Mouse (Mus musculus) 3T3-L1 (cell line): ENCODE results near the gene Rpl36.

Experiments used
- DNase-seq: peaks from one replicate; pipeline ENCODE4 v3.0.0-alpha.2; 2015; ENCODE audit warnings: low read depth, low spot score

The Rpl36 gene

DNA sequence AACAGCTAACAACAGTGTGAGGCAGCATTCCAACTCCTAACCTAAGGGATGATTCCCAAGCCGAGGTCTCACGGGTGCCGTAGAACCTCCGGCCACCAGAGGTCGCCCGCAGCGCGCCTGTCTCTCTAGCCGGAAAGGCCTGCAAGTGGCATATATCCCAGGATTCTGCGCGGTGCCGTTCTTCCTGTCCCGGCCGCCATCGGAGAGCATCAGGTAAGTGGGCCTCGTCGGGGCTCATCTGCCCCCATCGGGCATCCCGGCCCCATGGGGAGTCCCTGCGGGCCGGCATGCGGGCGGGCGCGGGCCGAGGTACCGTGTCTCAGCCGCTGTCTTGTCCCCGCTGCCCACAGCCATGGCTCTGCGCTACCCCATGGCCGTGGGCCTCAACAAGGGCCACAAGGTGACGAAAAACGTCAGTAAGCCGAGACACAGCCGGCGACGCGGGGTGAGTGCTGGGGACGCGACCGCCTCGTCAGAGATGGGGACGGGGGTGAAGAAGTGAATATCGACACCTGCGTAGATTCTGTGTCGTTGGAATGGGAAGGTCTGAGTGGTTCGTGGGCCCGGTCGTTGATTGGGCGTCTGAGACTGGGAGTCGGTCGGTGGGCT is at the start of gene Rpl36:
Gene Rpl36 (plus strand): TSS at position 181 of the 609 bp plus-strand sequence.
- DNase-seq, result peak; percentile 96

DNA sequence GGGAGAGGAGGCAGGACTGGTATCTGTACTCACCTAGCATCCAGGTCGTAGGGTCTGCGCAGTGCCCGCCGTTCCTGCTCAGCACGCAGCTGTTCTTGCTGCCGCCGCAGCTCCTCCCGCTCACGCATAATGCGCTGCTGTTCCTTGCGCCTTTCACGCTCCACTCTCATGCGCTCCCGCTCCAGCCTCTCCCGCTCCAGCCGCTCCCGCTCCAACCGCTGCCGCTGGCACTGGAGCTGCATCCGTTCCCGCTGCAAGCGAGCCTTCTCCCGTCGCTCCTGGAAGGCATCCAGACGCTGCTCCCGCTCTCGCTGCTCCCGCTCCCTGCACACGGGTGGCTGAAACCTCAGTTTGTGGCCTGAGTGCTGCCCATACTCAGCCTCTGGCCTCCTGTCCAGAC is 46.9 kb upstream of the Rpl36 start:
- DNase-seq, result no peak

DNA sequence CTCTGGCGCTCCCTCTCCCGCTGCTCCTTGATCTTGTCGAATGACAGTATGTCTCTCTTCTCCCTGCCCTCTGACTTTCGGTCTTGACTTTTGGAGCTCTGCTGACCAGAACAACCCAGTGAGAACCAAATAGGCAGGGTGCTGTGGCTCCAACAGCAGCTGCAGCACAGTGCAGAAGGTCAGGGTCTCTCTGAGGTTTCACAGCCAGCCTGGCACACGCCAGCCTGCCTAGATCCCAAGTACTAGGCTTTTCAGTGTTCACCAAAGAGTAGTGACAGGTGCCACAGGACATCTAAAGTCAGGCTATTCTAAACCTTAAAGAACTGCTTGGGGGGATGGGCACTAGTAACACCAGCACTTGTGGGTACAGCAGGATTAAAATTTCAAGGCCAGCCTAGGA is 46.3 kb upstream of the Rpl36 start:
- DNase-seq, result no peak

DNA sequence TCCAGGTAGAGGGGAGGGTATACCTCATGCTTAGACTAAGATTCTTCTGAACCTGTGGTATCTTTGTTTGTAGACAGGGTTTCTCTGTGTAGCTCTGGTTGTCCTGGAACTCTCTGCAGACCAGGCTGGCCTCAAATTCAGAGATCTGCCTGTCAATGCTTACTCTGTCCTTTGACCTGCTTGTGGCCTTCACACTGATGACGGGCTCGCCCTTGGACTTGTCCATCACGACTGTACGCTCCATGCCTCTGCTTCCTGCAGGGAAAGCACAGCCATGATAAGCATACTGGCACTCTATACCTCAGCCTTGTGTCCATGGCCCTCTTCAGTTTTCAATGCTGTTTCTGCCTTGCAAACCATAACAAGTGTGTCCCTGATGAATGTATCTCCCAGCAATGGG is 45.8 kb upstream of the Rpl36 start:
- no peak for DNase-seq

DNA sequence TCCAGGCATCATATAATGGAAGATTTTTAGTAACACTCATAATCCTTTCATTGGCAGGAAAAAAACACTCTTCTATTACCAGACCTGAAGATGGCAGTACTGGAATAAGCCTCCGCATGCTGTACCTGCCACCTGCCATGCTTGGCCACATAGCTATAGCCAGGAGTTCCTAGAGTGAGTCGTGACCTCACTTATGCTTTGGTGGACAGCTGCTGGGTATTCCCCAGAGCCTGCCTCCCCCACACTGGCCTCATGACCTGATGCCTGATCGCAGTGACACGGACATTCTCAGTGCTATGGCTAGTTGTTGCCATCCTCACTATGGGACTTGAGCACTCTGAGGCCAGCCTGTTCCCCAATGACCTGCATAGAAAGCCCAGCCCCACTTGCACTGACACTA is 42.9 kb upstream of the Rpl36 start:
- no peak for DNase-seq

DNA sequence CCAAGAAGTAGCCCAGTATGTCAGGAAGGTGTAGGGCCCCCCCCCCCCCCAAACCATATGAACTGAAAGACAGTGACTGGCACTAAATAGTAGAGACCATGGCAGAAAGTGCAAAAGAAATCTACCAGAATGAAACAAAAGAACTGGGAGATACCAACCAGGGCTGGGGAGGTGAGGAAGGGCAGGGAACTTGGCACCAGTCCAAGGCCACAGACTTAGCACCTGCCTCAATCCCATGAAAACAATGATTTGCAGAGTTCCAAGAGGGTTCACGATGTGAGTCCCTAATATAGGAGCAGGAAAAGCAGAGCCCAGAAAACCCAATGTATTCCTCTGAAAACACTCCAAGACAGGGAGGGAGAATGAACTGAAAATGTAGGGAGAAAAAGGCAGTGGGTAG is 41.1 kb upstream of the Rpl36 start:
- no peak for DNase-seq

DNA sequence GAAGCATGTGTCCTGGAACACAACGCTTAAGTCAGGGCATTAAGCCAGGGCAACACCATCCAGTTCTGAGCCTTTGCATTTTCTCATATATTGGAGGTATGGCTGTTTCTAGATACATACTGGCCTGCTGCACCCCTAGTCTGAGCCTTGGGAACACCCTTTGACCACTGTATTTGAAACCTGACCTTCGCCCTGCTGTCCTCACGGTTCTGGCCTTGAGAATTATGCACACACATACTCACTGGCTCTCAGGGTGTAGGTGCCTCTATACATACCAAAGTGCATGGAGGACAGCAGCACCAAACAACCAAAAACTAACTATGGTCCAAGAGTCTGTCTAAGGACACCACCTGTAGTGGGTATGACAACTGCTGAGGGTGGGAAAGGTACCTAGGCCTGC is 40.3 kb upstream of the Rpl36 start:
- no peak for DNase-seq

DNA sequence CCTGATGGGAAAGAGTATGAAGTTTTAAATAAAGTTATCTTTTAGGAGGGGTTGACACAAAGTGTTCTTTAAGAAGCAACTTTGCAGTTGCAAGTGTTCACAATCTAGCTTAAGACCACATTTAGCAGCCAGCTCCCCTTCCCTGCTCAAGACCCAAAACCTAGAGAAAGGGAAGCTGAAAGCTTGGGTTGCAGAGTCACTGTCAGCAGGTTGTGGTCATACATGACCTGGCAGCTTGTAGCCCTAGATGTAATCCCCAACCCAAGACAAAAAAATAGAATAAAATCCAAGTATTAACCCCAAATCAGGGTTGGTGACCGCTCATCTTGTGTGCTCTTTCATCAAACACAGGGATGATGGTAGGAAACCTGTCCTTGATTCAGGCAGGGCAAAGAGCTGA is 30.1 kb upstream of the Rpl36 start:
- no peak for DNase-seq

DNA sequence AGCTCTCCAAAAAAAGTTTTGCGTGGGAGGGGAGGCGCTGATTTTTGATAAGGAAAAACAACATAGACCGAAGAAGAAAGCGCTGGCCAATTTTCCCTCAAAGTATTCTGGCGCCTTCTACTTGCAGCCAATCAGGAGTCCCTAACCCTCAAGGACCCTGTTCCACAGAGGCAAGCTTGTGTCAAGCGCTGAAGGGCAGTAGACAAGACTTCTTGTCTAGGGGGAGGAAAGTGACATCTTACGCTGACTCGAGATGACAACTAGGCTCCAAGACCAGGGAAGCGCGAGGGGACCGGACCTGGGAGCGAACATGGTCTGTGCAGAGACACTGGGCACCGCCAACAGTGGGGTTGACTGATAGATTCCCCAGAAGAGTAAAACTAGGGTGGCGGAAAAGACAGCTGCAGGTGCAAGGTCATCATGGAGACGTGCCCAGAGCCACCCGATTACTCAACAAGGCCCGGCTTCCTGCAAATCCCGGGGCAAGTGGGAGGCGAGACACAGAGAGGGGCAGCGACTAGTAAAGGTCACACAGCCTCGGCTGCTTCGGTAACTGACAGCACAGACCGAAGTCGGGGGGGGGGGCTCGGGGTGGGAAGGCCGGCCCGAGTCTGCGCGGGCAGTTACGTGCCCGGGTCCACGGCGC is 29.5 kb upstream of the Rpl36 start:
- DNase-seq, result peak; percentile 61

DNA sequence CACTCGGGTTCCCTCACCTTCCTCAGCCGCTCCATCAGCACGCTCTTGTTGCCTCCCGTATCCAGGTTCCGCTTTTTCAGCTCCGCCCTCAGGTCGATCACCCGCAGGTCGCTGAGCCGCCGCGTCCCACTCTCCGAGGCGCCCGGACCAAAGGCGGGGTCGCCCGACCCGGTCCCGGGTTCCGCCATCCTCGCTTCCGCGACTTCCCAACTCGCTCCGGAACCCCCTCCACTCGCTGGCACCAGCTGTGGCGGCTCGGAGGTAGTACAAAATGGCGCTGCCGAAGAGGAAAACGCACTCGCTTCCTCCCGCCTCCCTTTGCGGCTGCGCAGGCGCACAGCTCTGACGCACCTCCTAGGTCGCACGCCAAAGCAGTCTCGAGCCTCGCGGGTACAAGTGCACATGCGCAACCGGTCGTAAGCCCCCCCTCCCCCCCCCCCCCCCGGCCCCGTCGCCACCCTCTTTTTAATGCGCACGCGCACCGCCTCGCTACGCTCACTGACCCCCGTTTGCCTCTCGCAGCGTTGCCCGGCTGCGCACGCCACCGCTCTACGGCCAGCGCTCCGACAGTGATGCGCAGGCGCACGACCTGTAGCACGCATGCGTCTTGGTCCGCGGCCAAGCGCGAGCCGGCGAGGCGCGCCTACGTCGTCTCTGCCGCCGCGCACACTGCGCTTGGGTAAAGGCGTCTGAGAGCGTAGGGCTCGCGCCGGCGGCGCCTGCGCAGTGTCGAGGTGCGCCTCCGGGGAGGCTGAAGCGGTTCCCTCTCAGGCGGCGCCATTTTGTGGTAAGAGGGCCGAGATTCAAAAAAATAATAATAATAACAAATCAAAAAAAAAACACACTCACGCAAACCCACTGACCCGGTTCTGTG is 28.7 kb upstream of the Rpl36 start, which contains the start of the genes Safb2 and Safb:
Gene Safb2 (minus strand): TSS at position 329 of the 874 bp plus-strand sequence.
Gene Safb (plus strand): TSS at position 569 of the 874 bp plus-strand sequence.
- DNase-seq, result peak; percentile 97

DNA sequence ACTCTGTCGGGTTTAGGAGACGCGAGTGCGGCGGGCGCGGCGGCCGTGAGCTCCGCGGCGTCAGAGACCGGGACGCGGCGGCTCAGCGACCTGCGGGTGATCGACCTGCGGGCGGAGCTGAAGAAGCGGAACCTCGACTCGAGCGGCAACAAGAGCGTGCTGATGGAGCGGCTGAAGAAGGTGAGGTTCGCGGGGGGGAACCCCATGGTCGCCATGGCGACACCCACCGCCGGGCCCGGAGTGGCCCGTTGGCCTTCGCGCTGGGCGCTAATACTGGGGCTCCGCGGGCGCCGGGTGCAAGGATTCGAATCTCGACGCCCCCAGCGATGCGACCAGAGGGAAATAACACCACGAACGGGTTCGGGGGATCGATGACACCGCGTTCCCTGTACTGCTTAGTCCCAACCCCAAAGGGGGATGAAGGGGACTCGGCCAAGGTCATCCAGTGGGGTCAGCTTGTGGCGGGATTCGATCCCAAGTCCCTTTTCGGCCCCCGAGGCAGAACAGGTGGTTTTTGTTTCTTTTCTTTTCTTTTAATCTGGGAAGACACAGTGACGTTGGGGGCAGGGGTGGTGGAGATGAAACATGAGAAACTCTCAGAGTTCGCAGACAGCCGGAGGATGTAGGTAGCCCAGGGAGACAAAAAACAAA is 27.9 kb upstream of the Rpl36 start:
- DNase-seq, result peak; percentile 35

DNA sequence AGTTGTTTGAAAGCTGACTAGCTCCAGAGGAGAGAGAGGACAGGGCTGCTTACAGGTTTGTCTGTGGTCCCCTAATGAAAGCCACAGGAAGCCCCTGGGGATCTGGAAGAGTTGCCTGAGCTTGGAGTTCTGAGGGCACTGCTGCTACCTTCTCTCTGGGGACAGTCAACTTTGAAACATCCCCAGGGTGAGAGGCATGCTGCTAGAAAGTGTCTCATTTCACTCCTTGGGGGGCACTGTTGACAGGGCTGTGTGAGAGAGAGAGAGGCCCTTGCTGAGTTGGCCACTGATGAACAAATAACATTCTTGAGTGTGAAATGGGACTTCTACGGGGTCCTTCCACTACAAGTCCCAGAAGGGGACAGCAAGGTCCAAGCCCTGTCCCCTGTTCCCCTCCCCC is 25.4 kb upstream of the Rpl36 start:
- DNase-seq, result no peak

DNA sequence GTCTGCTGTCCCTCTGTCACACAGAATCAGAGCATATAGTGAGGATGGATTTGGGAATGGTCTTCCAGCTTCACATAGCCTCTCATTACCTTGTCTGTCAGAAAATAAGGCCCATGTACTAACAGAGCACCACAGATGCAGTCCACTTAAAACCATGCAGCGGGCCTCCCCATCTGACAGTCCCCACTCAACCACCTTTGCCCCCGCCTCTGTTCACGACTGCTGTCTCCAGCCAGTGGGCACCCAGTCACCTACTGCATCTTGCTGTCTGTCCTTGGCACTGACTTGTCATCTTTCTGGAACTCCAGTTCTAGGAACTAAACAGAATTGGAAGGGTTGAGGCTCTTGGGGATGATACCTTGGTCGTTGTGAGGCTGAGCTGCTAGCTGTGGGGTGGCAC is 24.3 kb upstream of the Rpl36 start:
- DNase-seq, result no peak

DNA sequence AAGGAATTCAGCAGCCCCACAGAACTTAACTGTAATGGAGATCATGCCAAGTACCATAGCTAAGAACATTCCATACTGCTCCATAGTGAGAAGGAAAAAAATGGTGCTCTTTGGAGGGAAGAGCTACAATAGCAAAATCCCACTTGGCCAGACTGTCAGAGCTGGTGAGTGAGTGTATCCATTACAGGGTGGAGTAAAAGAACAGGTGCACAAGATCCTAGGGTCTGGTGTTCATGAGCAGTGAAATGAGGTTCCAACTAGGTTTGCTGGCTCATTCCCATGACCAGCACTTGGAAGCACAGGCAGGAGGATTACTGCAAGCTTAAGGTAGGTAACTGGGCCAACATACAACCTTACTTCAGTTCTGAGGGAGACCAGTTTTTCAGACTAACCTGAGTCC is 20.7 kb upstream of the Rpl36 start:
- DNase-seq, result no peak

DNA sequence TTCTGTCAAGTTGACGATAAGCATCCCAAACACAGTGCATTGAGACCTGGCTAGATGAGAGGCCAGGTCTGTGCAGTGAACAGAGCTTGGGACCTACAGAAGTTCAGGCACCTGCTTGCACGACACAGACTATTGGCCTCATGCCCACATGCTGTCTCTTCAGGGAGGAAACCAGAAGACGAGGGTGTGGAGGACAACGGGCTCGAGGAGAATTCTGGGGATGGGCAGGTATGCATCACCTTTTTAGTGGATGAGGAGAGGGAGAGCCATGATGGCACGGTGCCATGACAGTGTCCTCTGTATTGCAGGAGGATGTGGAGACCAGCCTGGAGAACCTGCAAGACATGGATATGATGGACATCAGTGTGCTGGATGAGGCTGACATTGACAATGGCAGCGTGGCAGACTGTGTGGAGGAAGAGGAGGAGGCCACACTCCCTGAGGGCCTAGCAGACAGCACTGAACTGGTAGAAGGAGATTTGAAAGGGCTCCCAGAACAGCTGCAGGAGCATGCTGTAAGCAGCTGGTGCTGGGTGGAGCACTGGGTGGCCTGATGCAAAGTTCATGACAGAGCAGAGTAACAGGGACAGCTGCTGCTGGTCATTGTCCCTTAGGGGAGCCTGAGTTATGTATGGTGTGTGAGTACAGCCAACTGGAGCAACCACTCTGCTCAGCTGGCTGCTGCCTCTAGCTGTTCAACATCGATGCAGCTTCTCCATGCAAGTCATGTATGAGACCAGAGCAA is 19.5 kb upstream of the Rpl36 start:
- DNase-seq, result no peak

DNA sequence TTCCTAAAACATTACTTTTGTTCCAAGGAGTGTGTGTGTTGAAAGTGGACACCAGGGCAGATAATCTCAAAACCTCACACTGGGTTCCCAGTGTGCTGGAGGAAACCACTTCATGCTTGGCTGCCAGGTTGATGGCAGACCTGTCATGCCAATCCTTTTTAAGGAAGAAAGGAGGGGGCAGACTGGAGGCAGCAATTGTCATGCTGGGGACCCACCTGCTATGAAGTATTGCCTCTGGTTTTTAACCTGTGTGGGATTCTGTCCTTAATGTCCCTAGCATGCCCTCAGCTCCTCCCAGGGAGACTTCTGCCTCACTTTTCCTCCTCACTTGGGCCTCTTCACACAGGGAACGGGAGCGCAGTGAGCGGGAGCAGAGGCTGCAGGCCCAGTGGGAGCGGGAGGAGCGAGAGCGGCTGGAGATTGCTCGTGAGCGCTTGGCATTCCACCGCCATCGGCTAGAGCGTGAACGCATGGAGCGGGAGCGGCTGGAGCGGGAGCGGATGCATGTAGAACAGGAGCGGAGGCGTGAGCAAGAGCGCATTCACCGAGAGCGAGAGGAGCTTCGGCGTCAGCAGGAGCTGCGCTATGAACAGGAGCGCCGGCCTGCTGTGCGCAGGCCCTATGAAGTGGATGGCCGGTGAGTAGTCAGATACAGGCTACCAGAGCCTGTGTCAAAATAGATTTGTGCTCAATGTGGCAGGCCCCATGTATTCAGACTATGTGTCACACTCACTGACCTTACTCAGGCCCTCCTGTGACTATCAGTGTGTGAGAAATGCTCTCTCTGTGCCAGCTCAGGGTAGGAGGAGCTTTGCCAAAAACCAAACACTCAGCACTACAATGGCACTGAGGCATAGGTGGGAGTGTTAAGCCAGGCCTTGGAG is 9.8 kb upstream of the Rpl36 start:
- no peak for DNase-seq

DNA sequence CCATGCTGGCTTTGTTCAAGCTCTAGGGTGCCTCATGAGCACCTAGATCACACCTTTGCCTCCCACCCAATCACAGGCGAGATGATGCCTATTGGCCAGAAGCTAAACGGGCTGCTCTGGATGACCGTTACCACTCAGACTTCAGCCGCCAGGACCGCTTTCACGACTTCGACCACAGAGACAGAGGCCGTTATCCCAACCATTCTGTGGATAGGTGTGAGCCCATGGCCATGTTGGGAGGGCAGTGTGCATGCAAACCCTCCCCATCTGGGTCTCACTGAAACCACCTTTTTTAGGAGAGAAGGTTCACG is 9.2 kb upstream of the Rpl36 start:
- no peak for DNase-seq

DNA sequence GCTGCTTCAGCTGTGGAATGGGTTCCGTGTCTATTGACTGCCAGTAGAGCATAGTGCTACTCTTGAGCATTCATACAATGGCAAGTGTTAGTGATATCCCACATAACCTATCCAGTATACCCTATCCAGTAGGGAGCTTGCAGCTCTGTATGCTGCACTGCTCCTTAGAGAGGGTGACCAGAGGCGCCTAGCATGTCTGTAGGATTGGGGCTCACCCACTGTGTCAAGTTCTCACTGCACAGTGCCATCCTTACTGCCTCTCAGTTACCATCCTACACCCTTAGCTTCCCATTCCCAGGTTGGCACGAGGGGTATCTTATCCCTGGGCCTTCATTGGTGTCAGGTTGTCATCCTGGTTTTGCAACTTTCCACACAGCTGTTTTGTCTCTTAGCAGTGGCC is 8.8 kb upstream of the Rpl36 start:
- no peak for DNase-seq

DNA sequence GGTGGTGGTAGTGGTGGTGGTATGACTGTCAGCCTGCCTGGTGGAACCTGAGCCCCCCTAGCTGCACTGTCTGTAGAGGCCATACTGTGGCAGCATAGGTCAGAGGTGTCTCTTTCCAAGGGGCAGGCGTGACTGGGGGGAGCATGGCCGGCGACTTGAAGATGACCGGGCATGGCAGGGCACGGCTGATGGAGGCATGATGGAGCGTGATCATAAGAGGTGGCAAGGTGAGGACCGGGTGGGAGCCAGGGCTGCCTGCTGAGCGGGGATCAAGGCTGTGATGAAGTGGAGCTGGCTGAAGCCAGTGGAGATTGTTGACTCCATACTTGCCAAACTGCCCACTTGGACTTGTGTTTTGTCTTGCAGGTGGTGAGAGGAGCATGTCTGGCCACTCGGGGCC is 7.8 kb upstream of the Rpl36 start:
- no peak for DNase-seq

DNA sequence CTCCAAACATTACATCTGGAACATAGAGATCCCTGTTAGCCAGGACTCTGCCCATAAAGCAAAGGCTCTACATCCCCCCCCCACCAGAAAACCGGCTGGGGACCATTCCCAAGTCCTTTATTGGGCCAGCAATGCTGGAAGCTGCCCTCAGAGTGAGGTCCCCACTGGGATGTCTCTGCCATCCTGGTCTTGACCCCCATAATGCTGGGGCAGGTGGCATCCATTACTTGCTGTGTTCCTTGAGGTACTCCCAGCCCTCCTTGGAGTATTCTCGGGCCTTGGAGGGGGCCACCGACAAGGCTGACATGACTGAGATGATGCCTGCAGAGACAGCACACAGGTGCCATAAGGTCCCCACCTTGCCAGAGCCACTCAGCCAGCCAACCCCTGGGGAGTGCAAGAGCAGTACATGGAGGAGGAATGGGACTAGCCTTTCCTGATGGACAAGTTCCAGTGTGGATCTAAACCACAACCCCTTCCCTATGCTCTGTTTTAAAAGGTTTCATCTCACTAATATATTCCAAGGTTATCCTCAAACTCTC is 5.6 kb upstream of the Rpl36 start:
- DNase-seq, result no peak
